Mouse (Mus musculus): ENCODE measurements around the gene Hsd17b11.
"Not testable (repeated sequence)": the region's sequence is repeated elsewhere in the genome, so short reads cannot be mapped to it uniquely, and the experiment has no call there.

The Hsd17b11 gene

DNA sequence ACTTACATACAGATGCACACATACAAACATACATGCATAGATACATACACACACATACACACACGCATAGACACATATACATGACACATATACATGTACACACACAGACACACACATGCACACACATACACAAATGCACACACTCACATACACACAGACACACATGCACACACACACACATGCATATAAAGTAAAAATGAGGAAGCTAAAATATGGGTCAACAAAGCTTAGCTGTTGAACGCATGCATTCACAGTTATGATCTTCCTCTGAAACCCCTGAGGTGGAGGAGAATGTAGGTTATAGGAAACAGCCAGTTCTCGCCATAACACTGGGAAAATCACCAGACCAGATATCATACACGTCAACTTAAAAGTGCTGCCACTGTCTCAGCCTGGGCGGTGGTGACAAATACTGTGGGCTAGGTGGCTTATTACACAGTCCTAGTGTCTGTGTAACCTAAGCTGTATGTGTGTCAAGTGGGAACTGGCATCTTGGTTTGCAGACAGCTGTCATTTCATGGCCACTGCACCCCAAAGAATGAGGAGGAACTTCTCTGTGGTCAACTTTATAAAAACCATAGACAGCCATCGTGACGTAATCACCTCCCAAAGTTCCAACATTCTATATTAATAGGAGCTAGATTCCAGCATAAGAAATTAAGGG, 43.7 kb downstream of the Hsd17b11 start:
- no peak for DNase-seq

DNA sequence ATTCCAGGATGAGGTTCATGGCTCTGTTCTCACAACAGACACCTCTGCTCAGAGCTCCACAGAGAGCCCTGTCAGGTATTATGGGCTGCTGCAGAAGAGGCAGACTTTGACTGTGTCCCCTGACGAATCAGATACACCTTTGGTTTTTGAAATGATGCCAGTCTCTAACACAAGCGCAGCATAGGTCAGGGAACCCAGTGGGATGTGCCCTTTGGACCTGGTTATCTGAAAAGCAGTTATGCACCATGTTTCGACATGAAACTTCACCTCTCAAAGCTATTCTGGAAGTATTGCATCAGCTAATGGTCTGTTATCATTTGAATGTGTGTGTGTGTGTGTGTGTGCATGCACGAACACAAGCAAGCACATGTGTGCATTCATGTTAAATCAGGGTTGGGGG, 44.4 kb downstream of the Hsd17b11 start, which contains the start of gene Hsd17b13:
Hsd17b13 (minus strand) TSS at position 114 of the 400 bp plus-strand sequence.
- DNase-seq = no peak

DNA sequence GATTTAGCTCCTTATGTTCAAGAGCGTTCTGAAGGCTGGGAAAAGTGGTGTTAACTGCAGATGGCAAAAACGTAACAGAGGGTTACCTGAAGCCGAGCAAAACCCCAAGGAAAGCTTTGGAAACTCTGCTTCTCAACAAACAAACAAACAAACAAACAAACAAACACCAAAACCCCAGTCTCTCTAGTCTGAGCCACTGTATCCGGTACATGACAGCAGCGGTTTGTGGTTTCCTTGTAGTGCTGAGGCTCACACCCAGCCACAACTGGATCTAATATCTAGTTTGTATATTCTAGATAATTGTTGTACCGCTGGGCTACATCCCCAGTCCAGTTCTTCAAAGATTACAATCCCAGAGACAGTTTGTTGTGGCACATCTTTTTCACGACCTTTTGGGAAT, 46.0 kb downstream of the Hsd17b11 start:
- DNase-seq = no peak

DNA sequence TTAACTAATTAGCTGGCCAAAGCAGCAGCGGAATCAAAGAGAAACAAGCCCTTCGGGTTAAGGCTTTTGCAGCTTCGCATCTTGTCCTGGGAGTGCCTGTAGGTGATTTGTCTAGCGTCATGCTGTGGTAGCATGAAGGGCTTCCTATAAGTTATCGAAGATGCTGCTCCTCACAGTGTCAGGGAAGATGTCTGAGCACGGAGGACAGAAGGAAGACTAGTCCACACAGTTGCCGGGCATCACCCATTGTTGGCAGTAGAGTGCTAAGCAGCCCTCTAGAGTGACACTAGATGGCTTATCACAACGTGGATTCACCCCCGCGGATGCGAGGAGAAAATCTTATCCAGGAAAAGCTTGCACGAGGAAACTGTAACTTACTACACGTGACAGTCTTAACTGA, 48.9 kb downstream of the Hsd17b11 start:
- no peak for DNase-seq

DNA sequence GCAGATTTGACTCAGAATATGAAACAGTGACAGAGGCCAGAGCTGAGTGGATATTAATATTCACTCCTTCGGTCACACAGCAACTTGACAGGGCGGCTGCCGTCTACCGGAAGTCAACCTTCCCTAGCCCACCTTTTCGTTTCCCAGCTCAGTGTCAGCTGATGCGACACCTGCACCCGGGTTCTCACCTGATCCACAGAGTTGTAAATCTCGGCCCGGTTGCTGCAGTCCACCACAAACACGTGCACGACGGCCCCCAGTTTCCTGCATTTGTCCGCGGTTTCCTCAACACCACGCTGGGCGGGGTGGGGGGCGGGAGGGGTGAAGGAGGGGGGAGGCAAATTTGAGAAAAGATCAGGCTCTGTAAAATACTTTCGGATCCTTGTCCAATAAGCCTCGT, 49.3 kb downstream of the Hsd17b11 start:
- DNase-seq = no peak

DNA sequence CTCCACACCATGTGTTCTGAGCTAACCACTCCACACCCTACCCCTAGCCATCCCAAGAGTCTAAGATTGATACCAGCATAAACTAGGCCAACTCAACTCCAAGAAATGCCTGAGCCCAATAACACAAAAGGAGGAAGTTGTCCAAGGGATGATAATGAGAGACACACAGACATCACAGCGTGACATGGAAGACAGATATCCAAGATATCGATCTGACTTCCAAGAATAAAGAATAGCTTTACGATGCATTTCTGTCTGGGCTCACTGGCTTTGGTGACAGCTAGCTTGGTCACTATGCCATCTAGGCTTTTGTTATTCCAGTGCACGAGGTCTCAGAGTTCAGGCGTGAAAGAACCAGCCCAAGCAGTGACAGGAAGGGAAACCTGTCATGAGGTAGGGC, 50.7 kb downstream of the Hsd17b11 start:
- no peak for DNase-seq

DNA sequence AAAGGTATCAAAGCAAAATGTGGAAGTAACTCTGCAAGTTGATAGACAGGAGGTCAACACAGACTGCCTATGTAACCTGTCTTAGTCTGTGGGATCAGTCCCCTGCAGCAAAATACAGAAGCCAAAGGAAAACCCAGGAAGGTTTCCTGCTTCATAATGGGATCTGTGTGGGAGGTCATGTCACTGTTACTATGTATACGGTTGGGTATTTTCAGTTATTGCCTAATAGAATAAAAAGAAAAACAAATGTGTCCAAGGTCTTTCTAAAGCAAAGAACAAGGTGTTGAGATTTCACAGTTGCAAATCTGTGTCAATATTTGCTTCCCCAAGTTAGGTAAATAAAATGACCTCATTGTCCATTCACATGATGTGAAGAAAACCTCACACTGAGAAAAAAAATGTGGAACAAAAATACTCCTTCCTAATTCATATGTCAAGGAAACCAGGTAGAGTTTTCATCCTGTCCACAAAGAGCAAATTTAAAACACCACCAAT, 58.7 kb downstream of the Hsd17b11 start:
- DNase-seq = no peak

DNA sequence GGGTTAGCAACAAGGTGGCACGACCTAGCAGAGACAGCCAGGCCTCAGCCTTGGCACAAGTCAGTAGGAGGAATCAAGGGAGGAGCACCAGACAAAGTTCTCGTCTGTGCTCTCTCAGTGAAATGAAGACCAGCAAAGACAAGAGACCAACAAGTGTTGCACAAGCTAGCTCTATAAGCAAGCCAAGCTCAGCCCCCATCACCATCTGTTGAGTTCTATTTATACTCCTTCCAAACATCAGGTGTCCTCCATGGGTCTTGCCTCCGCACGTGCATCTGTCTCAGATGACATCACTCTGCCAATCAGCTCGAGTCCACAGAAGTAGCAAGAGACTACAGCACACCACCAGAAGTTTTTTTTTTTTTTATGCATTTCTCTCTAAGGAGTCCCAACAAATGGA, 67.1 kb downstream of the Hsd17b11 start:
- no peak for DNase-seq

DNA sequence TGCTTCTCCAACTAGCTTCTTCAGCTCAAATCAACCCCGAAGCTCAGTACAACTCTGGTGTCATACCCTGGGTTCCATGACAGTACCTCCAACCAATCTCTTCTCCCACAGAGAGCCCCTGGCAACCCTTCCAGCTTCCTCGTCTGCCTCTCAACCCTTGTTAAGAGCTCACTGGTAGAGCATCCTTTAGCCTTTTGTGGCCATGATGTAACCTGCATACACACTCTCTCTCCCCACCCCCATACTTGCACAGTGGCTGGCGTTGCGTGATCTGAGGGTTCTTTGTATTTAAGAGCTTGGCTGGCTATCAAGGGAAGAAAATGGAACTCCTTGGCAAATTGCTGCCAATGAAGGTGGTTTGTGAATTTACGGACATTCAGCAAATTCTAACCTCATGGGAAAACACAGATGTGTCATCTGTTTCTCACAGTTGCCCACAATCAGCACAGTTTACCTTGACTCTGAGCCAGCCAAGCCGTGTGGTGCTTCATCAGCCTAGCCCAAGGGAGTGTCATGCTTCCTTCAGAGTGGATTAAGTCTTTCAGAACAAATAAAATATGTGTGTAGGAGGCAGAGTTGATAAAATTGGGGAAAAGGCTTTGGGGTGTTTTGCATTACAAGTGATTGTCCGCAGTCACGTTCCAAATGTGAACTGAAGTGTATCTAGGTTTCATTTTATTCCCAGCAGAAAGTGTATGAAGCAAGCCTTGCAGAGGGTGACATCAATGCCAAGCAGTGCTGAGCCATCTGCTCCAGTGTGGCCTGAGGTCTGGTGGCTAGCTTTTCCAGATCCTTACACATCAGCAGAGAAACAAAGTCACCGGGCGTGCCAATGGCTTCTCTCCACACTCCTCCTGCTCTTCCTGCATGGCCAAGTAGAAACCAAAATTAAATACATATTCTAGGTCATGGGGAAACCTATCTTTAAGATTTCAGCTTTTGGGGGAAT, 68.3 kb downstream of the Hsd17b11 start:
- DNase-seq = no peak

DNA sequence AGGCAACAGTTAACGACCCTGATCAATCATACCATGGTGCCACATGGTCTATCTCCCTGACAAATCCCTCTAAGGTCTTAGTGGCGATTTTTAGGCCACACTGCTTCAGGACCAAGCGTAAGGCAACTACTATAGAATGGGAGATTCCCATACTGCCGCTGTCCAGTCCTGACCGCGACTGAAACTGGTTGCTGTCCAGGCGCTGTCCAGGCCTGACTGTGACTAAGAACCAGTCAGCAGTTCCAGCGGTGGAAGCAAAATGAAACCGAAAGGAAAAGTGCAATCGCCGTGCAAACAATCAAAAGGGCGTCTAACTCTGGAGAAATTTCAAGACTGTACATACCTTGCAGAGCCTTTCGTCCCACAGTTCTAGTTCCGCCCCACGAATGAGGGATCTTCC, 71.6 kb downstream of the Hsd17b11 start:
- DNase-seq = not testable (repeated sequence)

DNA sequence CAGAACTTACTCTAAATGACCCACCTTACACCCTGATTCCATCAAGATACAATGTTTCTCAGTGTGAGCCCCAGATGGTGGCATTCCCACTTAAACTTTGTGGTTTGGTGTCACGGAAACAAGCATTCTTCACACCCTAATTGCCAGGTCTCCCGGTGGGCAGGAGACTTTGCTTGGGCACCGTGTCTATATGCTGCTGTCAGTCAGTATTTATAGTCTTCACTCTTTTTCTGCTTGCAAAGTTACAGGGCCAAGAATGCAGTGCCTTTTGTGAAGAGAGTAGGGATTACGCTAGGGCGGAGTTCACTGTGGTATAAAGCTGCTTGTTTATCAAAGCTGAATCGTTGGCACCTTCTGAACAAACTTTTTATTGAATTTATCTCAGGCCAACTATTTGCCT, 78.5 kb downstream of the Hsd17b11 start:
- no peak for DNase-seq

DNA sequence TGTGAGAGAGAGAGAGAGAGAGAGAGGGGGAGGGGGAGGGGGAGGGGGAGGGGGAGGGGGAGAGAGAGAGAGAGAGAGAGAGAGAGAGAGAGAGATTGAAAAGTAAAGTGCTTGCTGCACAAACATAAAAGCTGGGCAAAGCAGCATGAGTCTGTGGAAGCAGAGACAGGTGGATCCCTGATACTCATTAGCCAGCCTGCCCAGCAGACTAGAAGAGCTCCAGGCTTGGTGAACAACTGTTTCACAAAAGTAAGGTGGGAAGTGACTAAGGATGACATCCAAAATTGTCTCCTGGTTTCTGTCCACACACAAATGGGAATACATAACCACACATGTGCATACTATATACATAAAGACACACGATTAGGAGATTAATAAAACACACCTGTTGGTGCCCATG, 81.9 kb downstream of the Hsd17b11 start:
- DNase-seq = no peak
